Mouse (Mus musculus) testis, adult 2 months (tissue): ENCODE measurements at regions not wholly inside any gene's neighbourhood (a gene's known extent, or its start where the extent isn't known, plus 50 kb on each side); places are given as distances from the start of the nearest gene placed in this dataset.

Experiments
- CTCF ChIP-seq: fragments of 200-500 bp; IDR thresholded peaks from 2 replicates; pipeline ENCODE4 v1.5.1; 2012; ENCODE audit warnings: low read depth, mild to moderate bottlenecking, inconsistent platforms, low read length, moderate library complexity; ENCODE audit not compliant: control insufficient read depth, insufficient read depth, insufficient replicate concordance
- POLR2A ChIP-seq: fragments of 200-500 bp; IDR thresholded peaks from 2 replicates; pipeline ENCODE4 v1.6.1; 2012; ENCODE audit warnings: low read depth, mild to moderate bottlenecking, inconsistent platforms, low read length, moderate library complexity; ENCODE audit not compliant: control insufficient read depth

GRCm38 (mm10) chr9:52324347-52324746 is 156.0 kb upstream of the Zc3h12c start:
- TF ChIP-seq CTCF (no peak), POLR2A (no peak)
